Mouse (Mus musculus): ENCODE measurements around the gene Ghrh.

GRCm38 (mm10) chr2:157371696-157372095, 24.4 kb upstream of the Ghrh start:
- TF ChIP-seq CTCF (IDR thresholded peaks at IDR 0.05; ENCODE audit: control insufficient read depth, insufficient read depth, insufficient read length) (no peak), MAX (IDR thresholded peaks at IDR 0.05) (no peak), FOSL1 (IDR thresholded peaks at IDR 0.05; ENCODE audit: insufficient read depth, low read length, poor library complexity, severe bottlenecking) (no peak), MYOG (IDR thresholded peaks at IDR 0.05; ENCODE audit: control insufficient read depth, extremely low read depth, insufficient read length) (no peak), CEBPB (IDR thresholded peaks at IDR 0.05; ENCODE audit: low read depth) (no peak)

All from C2C12 (cell line).